8 mouse cellular contexts compared by ENCODE assay signal in genomic region chr6:99020570-99021444, GRCm38 (mm10).
DNase-seq lines count a peak whose midpoint lies in the region; ATAC-seq and TF ChIP-seq lines count a peak whose summit lies in the region.
"Had no signal": no experiment of that assay in that cellular context is flagged by ENCODE, and none has a peak within 500 bp of the region (broad histone marks: within the 10 kb centered on the region; RNA-seq: fewer than 3 reads in every experiment).

No protein-coding gene starts in this region.

- TF ChIP-seq CTCF in lung, embryonic 14.5 days (IDR thresholded peaks at IDR 0.05; ENCODE audit: low read depth), result no peak

- no peak for DNase-seq in hindbrain, embryonic 14.5 days (ENCODE audit: low spot score)
- DNase-seq in lung, embryonic 14.5 days, result no peak
- DNase-seq in lung, postnatal 4 days, result no peak
- no peak for DNase-seq in right cerebral cortex, adult 18-20 months

- WGBS in hindbrain, embryonic 14.5 days, result 64% methylated on average over 12 of the region's 12 CpGs
- WGBS in hindbrain, embryonic 16.5 days, result 64% methylated on average over 12 of the region's 12 CpGs
- 48% methylated on average over 12 of the region's 12 CpGs for WGBS in lung, embryonic 14.5 days
- 39% methylated on average over 12 of the region's 12 CpGs for WGBS in limb, embryonic 15.5 days
- WGBS in stomach, embryonic 16.5 days, result 42% methylated on average over 12 of the region's 12 CpGs

- H3K9me3 ChIP-seq in hindbrain, embryonic 14.5 days (ENCODE audit: control insufficient read depth, low read length), result no peaks in the 10 kb centered on the region
- no peaks in the 10 kb centered on the region for H3K9me3 ChIP-seq in hindbrain, embryonic 16.5 days (ENCODE audit: control insufficient read depth, low read length)
- H3K9me3 ChIP-seq in lung, embryonic 14.5 days (ENCODE audit: low read depth, low read length), result no peaks in the 10 kb centered on the region
- no peaks in the 10 kb centered on the region for H3K9me3 ChIP-seq in limb, embryonic 15.5 days
- no peaks in the 10 kb centered on the region for H3K9me3 ChIP-seq in stomach, embryonic 16.5 days (replicated peaks; ENCODE audit: control insufficient read depth, low read length)
- H3K9me3 ChIP-seq: heart, embryonic 12.5 days had no signal

- H3K4me2 ChIP-seq in hindbrain, embryonic 14.5 days (replicated peaks), result peak overlapping the region; percentile 13
- no peak overlapping the region for H3K4me2 ChIP-seq in hindbrain, embryonic 16.5 days (ENCODE audit: low read length)
- no peak overlapping the region; the same call in 1 of the 2 replicates for H3K4me2 ChIP-seq in lung, embryonic 14.5 days
- H3K4me2 ChIP-seq in limb, embryonic 15.5 days, result 0 out of 2 replicates have a peak overlapping the region, but pooled peaks have one; percentile 12
- H3K4me2 ChIP-seq in stomach, embryonic 16.5 days (ENCODE audit: low read depth, low read length), result 0 out of 2 replicates have a peak overlapping the region, but pooled peaks have one; percentile 12
- H3K4me2 ChIP-seq: heart, embryonic 12.5 days had no signal

- peaks cover 20% of the 10 kb centered on the region for H3K27me3 ChIP-seq in hindbrain, embryonic 14.5 days (ENCODE audit: control insufficient read depth, insufficient read depth, low read length)
- no peaks in the 10 kb centered on the region for H3K27me3 ChIP-seq in hindbrain, embryonic 16.5 days (replicated peaks; ENCODE audit: control insufficient read depth, insufficient read depth, low read length)
- no peaks in the 10 kb centered on the region for H3K27me3 ChIP-seq in lung, embryonic 14.5 days (ENCODE audit: insufficient read depth, low read length)
- no peaks in the 10 kb centered on the region for H3K27me3 ChIP-seq in limb, embryonic 15.5 days
- H3K27me3 ChIP-seq in stomach, embryonic 16.5 days (ENCODE audit: control insufficient read depth, insufficient read depth, low read length), result no peaks in the 10 kb centered on the region
- H3K27me3 ChIP-seq: heart, embryonic 12.5 days had no signal

- H3K9ac ChIP-seq in hindbrain, embryonic 14.5 days, result no peak overlapping the region
- H3K9ac ChIP-seq in hindbrain, embryonic 16.5 days (ENCODE audit: low read depth, low read length), result no peak overlapping the region
- 0 out of 2 replicates have a peak overlapping the region, but pooled peaks have one; percentile 18 for H3K9ac ChIP-seq in lung, embryonic 14.5 days
- no peak overlapping the region for H3K9ac ChIP-seq in limb, embryonic 15.5 days
- 0 out of 2 replicates have a peak overlapping the region, but pooled peaks have one; percentile 46 for H3K9ac ChIP-seq in stomach, embryonic 16.5 days (ENCODE audit: low read length)
- H3K9ac ChIP-seq: heart, embryonic 12.5 days had no signal

- H3K4me1 ChIP-seq in hindbrain, embryonic 14.5 days (replicated peaks; ENCODE audit: control insufficient read depth, insufficient read depth, low read length), result peaks cover 15% of the 10 kb centered on the region
- H3K4me1 ChIP-seq in hindbrain, embryonic 16.5 days (ENCODE audit: control insufficient read depth, insufficient read depth, low read depth, low read length), result 0 out of 2 replicates have a peak, but pooled peaks cover 3% of the 10 kb centered on the region
- H3K4me1 ChIP-seq in lung, embryonic 14.5 days (ENCODE audit: insufficient read depth), result peaks cover 10% of the 10 kb centered on the region; the same call in 1 of the 2 replicates
- peaks cover 28% of the 10 kb centered on the region for H3K4me1 ChIP-seq in limb, embryonic 15.5 days
- H3K4me1 ChIP-seq in stomach, embryonic 16.5 days (ENCODE audit: control insufficient read depth, insufficient read depth, low read length), result peaks cover 50% of the 10 kb centered on the region

- H3K4me3 ChIP-seq in hindbrain, embryonic 14.5 days (replicated peaks; ENCODE audit: low read length), result no peak overlapping the region
- no peak overlapping the region for H3K4me3 ChIP-seq in hindbrain, embryonic 16.5 days (ENCODE audit: low read length)
- H3K4me3 ChIP-seq in lung, embryonic 14.5 days (ENCODE audit: low read depth, low read length), result no peak overlapping the region
- H3K4me3 ChIP-seq in limb, embryonic 15.5 days, result no peak overlapping the region
- no peak overlapping the region for H3K4me3 ChIP-seq in stomach, embryonic 16.5 days (replicated peaks; ENCODE audit: low read length)
- H3K4me3 ChIP-seq: heart, embryonic 12.5 days had no signal

- H3K27ac ChIP-seq in hindbrain, embryonic 14.5 days, result no peak overlapping the region; the same call in 1 of the 2 replicates
- H3K27ac ChIP-seq in hindbrain, embryonic 16.5 days (ENCODE audit: low read depth, low read length), result no peak overlapping the region
- 0 out of 2 replicates have a peak overlapping the region, but pooled peaks have one; percentile 18 for H3K27ac ChIP-seq in lung, embryonic 14.5 days (ENCODE audit: low read depth)
- no peak overlapping the region; the same call in 1 of the 2 replicates for H3K27ac ChIP-seq in limb, embryonic 15.5 days
- H3K27ac ChIP-seq in stomach, embryonic 16.5 days (ENCODE audit: low read length), result peak overlapping the region; percentile 66

- no peak for ATAC-seq in hindbrain, embryonic 14.5 days (ENCODE audit: low FRiP score)
- ATAC-seq in hindbrain, embryonic 16.5 days, result no peak
- ATAC-seq in lung, embryonic 14.5 days (ENCODE audit: insufficient read depth), result no peak
- ATAC-seq in limb, embryonic 15.5 days (ENCODE audit: insufficient number of reproducible peaks, low FRiP score, low TSS enrichment, low read depth), result no peak
- no peak; the same call in 1 of the 2 replicates for ATAC-seq in stomach, embryonic 16.5 days (ENCODE audit: insufficient read depth, low FRiP score)

- H3K36me3 ChIP-seq in hindbrain, embryonic 14.5 days (replicated peaks; ENCODE audit: control insufficient read depth, insufficient read depth), result no peaks in the 10 kb centered on the region
- H3K36me3 ChIP-seq in hindbrain, embryonic 16.5 days (ENCODE audit: control insufficient read depth, insufficient read depth, low read length), result no peaks in the 10 kb centered on the region
- peaks cover 6% of the 10 kb centered on the region; the same call in 1 of the 2 replicates for H3K36me3 ChIP-seq in lung, embryonic 14.5 days (ENCODE audit: insufficient read depth)
- H3K36me3 ChIP-seq in limb, embryonic 15.5 days, result peaks cover 6% of the 10 kb centered on the region; the same call in 1 of the 2 replicates
- no peaks in the 10 kb centered on the region; the same call in 1 of the 2 replicates for H3K36me3 ChIP-seq in stomach, embryonic 16.5 days (ENCODE audit: control insufficient read depth, insufficient read depth, low read length)

Comparison
In these comparisons a context has a peak if more than half of its experiments do, and no peak if none do; other contexts are left out.
1. H3K4me2 ChIP-seq: peak in hindbrain, embryonic 14.5 days (single experiment), limb, embryonic 15.5 days (single experiment) and stomach, embryonic 16.5 days (single experiment); none in hindbrain, embryonic 16.5 days (single experiment) and lung, embryonic 14.5 days (single experiment).
2. H3K27ac ChIP-seq: peak in lung, embryonic 14.5 days (single experiment) and stomach, embryonic 16.5 days (single experiment); none in hindbrain, embryonic 14.5 days (single experiment), hindbrain, embryonic 16.5 days (single experiment) and limb, embryonic 15.5 days (single experiment).
3. H3K9ac ChIP-seq: peak in lung, embryonic 14.5 days (single experiment) and stomach, embryonic 16.5 days (single experiment); none in hindbrain, embryonic 14.5 days (single experiment), hindbrain, embryonic 16.5 days (single experiment) and limb, embryonic 15.5 days (single experiment).